Mouse (Mus musculus) monocyte, adult 5-6 weeks (primary cell): ENCODE results near the gene Tacc2. TPM values are rescaled to one million over a fixed set of nuclear protein-coding genes. Genes with fewer than 3 reads are reported as not detected.
"Not testable (repeated sequence)": the region's sequence is repeated elsewhere in the genome, so short reads cannot be mapped to it uniquely, and the experiment has no call there.

Experiments
- ATAC-seq: fragments of 153-309, 156-312 bp; replicated peaks from 2 replicates; pipeline ENCODE4 v1.8.0; 2017; ENCODE audit warnings: mild to moderate bottlenecking; ENCODE audit not compliant: low TSS enrichment, insufficient number of reproducible peaks, severe bottlenecking, poor library complexity, low FRiP score
- total RNA-seq: library from RNA; stranded (forward); fragments of 200-1000, 200-491, 200-594 nt; gene quantifications from 3 replicates; pipeline ENCODE4 v1.2.3, GENCODE M21; 2017

The Tacc2 gene
- total RNA-seq, 1 experiment from 2014 or later = not detected

DNA sequence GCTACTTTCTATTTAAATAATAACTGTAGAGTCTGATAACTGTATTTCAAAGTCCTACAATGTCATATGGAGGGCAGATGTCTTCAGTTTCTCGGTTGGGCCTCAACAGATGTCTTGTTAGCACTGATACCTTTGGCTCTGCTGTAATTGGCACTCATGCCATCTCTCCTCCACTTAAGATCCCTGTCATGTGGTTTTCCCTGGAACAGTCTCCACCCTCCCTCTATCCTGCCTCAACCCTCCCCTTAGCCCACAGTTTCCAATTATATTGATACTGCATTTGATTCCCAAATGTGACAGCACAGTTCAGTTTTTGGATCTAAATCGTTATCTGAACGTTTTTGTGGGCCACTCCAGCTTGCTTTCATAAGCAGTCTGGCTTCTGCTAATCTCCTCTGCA is 12.6 kb upstream of the Tacc2 start:
- ATAC-seq = no peak

DNA sequence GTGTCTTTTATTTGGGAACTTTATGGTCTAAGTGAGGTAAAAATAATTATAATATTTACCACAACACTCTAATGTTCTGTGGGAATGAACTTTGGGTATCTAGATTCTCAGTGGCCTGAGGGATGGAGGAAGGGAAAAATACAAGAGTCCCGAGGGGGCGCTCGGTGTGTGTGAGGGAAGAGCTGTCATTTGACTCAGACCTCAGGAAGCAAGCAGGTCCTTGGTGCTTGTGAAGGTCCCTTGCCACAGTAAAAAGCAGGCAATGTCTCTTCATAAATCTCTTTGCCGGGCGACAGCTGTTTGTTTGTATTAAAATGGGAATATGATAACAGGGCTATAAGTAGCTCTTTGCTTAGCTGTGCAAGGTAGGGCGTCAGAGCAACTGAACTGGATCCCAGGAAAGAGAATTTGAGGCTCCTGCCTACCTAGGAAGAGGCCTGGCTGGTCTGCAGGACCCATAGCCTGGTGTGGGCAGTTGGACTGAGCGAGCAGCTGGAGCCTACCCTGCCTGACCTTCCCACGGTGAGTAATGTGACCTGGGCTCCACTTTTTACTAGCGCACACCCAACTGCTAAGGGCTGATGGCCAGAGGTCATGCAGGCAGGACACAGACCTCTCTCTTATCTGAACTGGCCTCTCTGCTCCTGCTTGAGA is 8.3 kb upstream of the Tacc2 start:
- no peak for ATAC-seq

DNA sequence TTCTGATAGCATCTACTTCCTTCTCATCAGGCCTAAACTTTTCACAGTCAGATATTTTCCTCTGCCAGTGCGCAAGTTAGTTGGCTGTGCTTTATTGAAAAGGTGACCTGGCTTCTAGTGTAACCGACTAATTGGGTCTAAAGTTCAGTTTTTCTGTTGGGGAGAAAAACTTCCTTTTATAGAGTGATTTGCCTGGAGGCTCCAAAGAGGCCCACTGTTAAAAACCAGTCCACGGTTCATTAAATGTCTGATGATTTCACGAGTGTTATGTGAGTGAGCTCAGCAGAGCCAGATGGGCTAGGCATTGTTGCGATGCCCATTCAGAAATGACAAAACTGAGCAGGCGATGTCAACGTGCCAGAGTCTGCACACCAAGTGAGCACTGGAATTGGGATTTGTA is 6.8 kb upstream of the Tacc2 start:
- no peak for ATAC-seq

DNA sequence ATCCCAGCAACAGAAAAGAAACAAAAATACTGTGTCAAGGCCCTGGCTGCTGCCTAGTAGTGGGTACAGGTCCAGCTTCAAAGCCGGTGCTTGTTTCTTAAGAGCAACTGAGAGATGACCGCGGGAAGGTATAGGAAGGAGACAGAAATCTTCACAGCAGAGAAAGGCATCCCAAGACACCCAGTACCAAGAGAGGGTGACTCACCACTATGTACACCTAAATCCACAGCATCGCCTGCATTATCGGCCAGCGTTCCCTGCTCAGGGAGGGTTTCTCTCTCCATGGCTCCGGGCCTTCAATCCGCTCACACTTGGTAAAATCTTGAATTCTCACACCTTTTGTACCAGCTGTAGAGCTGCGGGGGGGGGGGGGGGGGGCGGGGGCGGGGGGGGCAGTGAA is 4.4 kb upstream of the Tacc2 start, which contains the start of gene Nsmce4a:
TSS of gene Nsmce4a (minus strand) at position 298 of the 400 bp plus-strand sequence.
- no peak for ATAC-seq

DNA sequence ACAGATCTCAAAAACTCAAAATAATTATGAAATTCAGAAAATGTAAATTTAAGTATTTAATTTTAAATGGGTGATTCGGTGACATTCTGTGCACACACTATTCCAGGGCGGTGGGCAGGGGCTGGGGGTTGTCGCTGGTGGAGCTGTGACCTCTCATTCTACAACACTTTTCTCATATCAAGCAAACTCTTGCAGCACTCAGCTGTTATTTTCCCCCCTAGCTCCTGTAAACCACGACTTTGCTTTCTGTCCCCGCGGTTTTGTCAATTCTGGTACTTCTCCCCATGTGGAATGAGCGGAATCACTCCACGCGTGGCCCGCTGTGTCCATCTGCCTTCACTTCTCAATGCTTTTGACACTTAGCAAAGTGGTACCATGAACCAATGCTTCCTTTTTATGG is 3.5 kb upstream of the Tacc2 start:
- no peak for ATAC-seq

DNA sequence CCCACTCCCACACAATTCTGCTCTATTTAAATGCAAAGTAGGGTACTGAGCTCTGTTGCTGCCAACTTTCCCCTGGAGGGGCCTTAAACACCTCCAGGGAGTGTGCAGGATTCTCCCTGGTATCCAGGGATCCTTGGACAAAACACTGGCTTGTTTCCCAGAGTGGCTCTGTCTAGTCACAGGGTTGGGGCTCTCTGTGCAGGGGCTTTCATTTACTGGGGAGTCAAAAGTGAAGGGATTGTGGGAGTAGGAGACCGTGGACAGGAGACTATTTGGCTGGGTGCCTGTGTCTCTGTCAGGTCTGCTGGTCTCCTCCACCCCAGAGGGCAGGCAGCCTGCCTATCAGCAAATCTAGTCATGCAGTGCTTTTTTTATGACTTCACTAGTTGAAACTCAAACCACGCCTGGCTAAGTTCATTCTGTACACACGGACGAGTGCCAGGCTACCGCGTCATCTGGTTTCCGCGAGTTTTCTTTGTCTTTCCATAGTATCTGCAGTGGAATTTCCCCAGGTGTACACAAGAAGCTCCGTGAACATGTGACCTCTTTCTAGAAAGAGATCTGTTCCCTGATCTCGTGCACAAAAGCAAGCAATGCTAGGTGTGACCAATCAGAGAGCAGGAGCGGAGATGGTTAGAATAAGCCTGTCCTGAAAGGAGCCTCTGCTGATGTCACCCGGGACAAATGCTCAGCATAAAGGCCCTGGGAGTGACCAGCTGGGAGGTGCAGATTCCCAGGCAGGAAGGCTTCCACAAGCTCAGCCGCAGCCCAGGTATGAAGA is 2.8 kb upstream of the Tacc2 start:
- no peak for ATAC-seq

DNA sequence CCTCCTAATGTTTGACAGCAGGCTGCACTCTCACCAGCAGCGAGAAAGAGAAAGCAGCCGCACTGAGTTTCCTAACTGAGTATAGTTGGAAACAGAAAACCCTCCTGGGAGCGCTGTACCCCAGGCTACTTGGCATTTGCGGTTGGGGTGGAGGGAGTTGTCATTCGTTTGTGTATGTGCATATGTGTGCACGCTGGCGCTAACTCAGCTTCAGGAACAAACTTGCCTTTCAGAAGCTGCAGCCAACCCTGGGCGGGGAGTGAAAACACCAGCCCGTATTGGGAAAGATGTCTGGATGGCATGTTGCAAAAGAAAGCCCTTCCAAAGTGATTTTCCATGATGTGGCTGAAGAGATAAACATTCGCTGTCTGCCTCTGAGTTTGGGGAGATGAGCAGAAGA is 257 bp upstream of the Tacc2 start:
- no peak for ATAC-seq

DNA sequence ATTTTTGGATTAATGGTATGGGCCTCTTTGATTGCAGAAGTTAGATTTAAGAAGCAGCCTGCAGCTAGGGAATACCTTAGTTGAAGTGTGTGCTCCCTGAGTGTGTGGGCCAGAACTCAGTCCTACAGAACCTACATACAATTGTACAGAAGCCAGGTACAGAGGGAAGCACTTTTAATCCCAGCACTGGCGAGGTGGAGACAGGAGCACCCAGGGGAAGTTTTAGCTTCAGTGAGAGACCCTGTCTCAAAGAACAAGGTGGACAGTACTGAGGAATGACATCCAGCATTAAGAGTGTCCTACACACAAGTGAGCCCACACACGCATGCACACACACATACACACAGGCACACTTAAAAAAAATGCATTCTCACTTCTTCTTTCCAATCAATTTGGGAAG is 828 bp downstream of the Tacc2 start:
- no peak for ATAC-seq

DNA sequence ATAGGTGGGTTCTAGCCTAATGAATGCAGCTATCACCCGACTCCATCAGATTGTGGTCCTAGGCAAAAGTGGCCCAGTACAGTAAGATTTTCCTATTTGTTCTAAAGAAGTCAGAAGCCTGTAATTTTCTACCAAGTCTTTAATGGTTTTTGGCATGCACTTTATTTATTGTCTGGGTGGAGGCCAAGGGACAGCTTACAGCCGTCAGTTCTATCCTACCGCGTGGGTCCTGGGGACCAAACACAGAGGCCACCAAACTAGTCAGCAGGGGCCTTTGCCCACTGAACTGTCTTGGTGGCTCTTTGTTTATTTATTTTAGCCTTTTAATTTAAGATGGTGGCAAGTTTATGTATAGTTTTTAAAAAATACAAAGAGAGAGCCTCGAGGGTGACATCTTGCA is 1.4 kb downstream of the Tacc2 start:
- ATAC-seq = no peak

DNA sequence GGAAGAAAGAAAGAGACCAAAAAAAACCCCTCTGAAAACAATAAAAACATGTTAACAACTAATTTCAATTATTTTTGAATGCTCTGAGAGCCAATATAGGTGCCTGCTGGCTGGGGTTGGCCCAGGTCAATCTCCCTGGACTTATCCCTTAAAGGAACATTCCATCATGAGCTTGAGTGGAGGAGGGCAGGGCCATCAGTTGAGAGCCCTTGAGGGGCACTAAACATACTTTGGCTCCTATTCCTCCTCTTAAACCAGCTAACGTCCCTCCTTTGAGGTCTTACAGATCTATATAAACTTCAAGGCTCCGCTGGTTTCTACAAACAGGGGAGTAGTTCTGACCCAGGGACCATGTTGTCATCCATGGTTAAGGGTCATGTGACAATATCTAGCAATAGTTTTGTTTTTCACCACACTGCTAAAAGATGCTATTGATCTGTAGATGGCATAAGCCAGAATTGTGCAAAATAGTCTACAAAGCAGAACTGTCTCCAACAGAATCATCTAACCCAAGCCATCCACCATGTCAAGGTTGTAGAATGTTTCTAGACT is 9.4 kb downstream of the Tacc2 start:
- no peak for ATAC-seq

DNA sequence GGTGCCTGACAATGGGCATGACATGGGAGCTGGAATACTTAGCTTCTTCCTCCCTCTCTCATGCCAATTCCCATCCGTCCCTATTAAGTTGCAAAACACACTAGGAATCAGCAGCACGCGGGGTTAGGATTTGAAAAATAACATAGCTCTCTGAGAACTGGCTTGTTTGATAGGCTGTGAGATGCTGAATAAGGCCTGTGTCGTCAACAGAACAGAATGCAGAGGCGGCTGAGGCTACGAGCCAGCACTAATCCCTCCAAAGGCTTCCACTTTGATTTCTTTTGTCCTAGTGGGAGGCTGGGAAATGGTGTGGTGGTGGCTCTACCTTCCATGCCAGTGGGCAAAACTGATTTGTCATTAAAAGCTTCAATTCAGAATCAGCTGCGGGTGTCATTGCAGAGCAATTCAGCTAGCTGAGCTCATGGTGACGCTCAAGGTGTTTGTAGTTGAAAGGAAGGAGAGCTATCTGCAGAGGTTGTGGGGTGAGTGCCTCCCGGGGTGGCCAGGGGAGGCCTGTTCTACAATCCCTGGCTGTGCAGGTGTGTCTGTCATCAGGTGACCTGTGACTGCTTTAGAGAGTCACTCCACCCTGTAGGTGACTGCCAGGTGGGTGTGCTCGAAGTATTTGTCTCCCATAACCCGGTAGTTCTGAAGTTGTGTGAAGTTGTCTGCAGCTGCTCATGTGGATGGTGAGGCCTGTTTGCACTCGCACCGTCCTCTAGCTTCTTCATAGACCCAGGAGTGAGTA is 13.0 kb downstream of the Tacc2 start:
- no peak for ATAC-seq

DNA sequence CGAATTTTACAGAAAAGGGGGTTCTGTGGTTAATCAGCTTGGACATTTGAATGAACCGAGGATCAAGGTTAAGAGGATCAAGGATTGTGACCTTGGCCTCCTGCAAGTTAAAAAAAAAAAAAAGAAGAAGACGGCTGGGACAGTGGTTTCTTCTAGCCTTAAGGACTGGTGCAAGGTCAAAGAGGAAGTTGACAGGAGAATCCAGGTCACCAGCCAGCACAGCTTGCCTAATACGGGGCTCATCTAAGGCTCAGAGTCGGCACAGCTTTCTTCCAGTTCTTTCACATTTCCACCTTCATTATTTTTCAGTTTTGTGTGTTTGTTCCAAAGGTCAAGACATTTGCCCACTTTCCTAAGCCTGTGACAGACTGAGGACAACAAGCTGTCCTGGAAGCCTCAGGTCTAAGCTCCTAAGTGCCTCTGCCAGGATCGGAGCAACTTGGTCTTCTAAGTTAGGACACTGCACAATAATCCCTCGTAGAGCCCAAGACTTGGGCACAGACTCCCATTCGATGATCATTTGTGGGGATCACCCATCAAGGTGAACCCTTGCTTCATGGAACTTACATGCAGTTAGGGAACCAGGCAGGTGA is 13.7 kb downstream of the Tacc2 start:
- no peak for ATAC-seq

DNA sequence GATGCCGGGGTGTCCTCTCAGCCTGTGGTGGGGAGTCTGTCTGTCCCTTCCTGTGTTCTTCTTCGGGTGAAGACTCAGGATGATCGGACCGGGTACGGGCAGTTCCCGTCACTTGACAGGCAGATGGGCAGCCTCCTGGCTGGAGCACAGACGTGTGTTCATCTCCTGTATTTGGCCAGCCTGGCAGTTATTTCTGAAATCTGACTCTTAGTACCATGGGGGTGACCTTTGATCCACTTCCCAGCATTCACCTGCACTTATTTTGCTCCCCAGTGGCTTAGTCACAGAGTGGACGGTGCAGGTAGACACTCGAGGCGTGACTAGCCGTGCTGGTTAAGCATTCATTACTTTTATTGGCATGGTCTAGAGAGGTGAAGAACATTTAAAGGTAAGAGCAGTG is 15.7 kb downstream of the Tacc2 start:
- 0 out of 2 replicates have a peak, but pooled peaks have one; percentile 7 for ATAC-seq

DNA sequence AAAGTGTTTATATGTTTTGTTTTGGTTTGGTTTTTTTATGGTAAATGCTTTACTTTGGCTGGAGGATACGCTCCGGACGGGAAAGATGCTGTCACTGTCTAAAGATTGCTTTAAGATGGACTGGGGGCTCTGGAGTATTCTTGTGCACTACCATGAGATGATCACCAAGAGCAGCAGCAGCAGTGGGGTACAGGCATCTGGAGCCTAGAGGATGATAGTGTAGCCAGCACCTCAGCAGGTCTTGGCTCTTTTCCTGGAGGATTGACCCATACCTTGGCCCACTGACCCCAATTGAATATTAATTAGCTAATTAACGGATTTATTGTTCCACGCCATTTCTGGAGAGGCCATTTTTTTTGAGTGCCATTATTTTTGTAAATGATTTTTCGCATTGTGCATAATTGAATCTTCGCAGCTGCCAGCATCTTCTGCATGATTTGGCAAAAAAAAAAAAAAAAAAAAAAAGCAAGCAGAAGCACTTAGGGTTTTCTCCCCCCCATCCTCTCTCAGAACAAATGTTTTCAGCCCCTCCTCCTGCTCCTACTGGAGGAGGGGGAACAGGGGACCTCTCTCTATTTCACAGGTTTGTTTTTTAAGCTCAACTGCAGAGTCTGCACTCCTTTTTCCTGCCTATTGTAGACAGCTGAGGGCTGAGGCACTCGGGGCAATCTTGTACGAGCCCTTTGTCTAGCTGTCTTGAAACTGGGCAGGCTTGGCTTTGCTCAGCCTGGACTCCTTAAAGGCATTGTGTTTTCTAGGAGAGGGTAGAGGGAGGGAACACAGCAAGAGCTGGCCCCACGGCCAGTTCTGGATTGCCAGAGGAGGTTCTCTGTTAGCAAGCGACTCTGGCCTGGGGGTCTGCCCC is 16.4 kb downstream of the Tacc2 start:
- not testable (repeated sequence) for ATAC-seq

DNA sequence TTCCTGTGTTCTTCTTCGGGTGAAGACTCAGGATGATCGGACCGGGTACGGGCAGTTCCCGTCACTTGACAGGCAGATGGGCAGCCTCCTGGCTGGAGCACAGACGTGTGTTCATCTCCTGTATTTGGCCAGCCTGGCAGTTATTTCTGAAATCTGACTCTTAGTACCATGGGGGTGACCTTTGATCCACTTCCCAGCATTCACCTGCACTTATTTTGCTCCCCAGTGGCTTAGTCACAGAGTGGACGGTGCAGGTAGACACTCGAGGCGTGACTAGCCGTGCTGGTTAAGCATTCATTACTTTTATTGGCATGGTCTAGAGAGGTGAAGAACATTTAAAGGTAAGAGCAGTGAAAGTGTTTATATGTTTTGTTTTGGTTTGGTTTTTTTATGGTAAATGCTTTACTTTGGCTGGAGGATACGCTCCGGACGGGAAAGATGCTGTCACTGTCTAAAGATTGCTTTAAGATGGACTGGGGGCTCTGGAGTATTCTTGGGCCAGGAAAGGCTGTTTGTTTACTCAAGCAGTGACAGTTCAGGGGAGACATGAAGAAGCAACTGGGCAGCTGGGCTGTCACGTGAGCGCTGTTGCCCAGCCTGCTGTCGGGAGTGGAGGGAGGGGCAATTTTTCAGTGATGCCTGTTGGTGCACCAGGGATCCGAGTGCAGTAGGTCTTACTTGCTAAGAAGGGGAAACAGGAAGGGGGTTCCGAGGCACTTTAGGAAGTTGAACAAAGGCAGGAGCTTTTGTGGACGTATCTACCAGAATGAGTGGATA is 19.0 kb downstream of the Tacc2 start:
- not testable (repeated sequence) for ATAC-seq

DNA sequence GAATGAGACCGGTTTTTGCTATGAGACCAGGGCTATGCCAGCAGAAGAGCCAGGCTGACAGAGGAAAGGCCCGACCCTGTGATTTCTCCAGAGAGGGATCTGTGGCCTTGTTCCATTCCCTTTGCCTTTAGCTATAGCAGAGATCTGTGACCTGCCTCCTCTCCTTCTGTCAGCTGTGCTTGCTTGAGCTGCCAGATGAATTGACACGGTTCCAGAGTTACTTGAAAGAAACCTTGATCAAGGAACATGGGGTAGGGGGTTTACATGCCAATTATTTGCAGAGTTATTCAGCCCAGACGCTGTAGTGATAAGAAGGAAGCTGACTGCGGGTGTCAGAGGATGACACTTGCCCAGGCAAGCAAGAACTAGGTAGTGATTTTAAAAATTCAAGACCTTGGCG is 20.3 kb downstream of the Tacc2 start:
- no peak for ATAC-seq

DNA sequence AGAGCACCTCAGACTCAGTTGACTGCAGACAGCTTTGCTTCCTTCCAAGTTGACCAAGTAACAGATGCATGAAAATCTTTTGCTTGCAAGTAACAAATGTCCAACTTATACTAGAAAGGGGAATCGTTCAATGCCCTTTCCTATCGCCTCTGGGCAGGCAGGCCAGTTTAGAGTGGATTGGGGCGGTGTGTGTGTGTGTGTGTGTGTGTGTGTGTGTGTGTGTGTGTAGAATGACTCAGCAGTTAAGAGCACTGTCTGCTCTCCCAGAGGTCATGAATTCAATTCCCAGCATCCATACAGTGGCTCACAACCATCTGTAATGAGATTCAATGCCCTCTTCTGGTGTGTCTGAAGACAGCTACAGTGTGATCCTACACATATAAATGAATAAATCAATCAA is 22.8 kb downstream of the Tacc2 start:
- no peak for ATAC-seq
